Mouse (Mus musculus) lung, embryonic 14.5 days (tissue): Measurements from ENCODE around the gene Kcnc1. TPM values are rescaled to one million over a fixed set of nuclear protein-coding genes. Genes with fewer than 3 reads are reported as not detected.
A peak's percentile ranks its signal among the peaks of the same experiment; 100 is the strongest.

Source experiments
- ATAC-seq: fragments of 200-750 bp; cut with Nextera tagmentation; 2 replicates; pipeline ENCODE4 v1.8.0; 2017; ENCODE audit warnings: mild to moderate bottlenecking, moderate TSS enrichment, moderate library complexity; ENCODE audit not compliant: insufficient read depth
- DNase-seq: peaks from one replicate; pipeline ENCODE4 v3.0.0-alpha.2; 2015
- H3K27ac ChIP-seq: fragments of 300-500 bp; sonication (generic); 2 replicates; pipeline ENCODE4 v1.5.1; 2014; ENCODE audit warnings: low read depth, mild to moderate bottlenecking, moderate library complexity
- H3K27me3 ChIP-seq: fragments of 300-500 bp; sonication (generic); 2 replicates; pipeline ENCODE4 v1.6.1; 2014; ENCODE audit warnings: low read length, control low read depth; ENCODE audit not compliant: insufficient read depth
- H3K36me3 ChIP-seq: fragments of 300-500 bp; sonication (generic); 2 replicates; pipeline ENCODE4 v1.6.1; 2014; ENCODE audit warnings: control low read depth; ENCODE audit not compliant: insufficient read depth
- H3K4me1 ChIP-seq: fragments of 300-500 bp; sonication (generic); 2 replicates; pipeline ENCODE4 v1.6.1; 2014; ENCODE audit warnings: antibody characterized with exemption, control low read depth; ENCODE audit not compliant: insufficient read depth
- H3K4me2 ChIP-seq: fragments of 300-500 bp; sonication (generic); 2 replicates; pipeline ENCODE4 v1.6.1; 2014; ENCODE audit warnings: mild to moderate bottlenecking
- H3K4me3 ChIP-seq: fragments of 300-500 bp; sonication (generic); 2 replicates; pipeline ENCODE4 v1.5.1; 2014; ENCODE audit warnings: low read depth, low read length
- H3K9ac ChIP-seq: fragments of 300-500 bp; sonication (generic); 2 replicates; pipeline ENCODE4 v1.6.1; 2014
- H3K9me3 ChIP-seq: fragments of 300-500 bp; sonication (generic); 2 replicates; pipeline ENCODE4 v1.6.1; 2016; ENCODE audit warnings: low read depth, low read length, control low read depth
- CTCF ChIP-seq: IDR thresholded peaks from 2 replicates; pipeline ENCODE4 v1.5.1; 2016; ENCODE audit warnings: antibody characterized with exemption, low read depth
- WGBS: fragments of 180-500 bp; shearing (Covaris S2); extraction: QIAGEN DNeasy Blood & Tissue Kit; methylation state at CpG from one replicate; pipeline ENCODE4 v1.1.7; 2014; 5-methylcytosine and 5-hydroxymethylcytosine counted together
- polyA plus RNA-seq: library from polyadenylated mRNA; unstranded; fragments of >200 nt; fragmentation: Nextera tagmentation; extraction: Ambion mirVana; gene quantifications from 2 replicates; pipeline ENCODE4 v1.2.1, GENCODE M21; 2014

Gene Kcnc1
- polyA plus RNA-seq, 1 experiment from 2014 or later, result 0.22 TPM

DNA sequence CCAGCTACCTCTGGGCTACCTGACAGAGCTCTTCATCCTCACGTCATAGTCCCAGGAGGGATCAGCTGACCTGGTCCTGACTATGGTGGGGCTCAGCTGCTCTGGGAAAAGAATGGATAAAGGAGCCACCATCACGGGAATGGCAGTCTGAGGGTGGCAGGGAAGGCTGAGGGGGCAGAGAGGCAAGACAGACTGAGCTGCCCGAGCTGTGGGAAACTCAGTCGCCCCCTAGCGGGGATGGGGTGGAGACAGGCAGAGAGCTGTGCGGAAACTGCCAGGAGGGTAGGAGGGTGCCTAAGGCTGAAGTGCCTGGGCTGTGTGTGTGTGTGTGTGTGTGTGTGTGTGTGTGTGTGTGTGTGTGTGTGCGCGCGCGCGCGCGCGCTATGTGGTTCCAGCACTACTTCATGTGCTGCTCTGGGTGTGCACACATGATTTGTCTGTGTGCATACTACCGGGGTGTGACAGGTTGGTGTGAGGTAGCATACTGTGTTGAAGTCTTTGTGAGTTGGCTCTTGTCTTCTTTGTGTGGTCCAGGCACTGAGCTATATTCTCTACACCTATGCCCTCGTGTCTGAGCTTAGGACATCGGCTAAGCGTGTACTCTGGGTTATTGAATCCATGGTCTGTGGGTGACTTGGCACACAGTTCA is 26.6 kb downstream of the Kcnc1 start:
- 53% methylated on average over 18 of the region's 18 CpGs for WGBS

DNA sequence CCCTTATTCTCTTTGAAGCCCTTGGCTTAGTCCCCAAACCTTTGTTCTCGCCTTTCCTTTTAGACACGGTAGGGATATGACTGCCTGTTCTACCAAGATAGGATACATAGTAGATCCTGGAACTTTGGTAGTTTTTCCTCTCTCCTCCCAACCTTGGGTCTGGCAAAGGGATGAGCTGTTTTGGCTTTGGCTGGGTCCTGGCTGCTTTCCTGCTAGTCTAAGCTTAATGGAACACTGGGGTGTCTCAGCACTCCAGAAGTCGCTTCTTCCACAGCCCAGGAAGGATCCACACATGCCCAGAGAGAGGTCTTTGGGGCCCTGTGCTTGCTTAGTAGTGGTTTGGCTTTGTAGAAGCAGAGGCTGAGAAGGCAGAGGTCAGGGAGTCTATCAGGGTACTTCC is 27.7 kb downstream of the Kcnc1 start:
- Histone ChIP-seq H3K4me1 (no peaks in the 10 kb centered on the region), H3K36me3 (no peaks in the 10 kb centered on the region), H3K4me3 (no peak overlapping the region), H3K9ac (no peak overlapping the region), H3K27ac (no peak overlapping the region), H3K27me3 (no peaks in the 10 kb centered on the region), H3K9me3 (no peaks in the 10 kb centered on the region), H3K4me2 (no peak overlapping the region)
- no peak for ATAC-seq
- no peak for DNase-seq
- 63% methylated on average over 3 of the region's 3 CpGs for WGBS
- no peak for TF ChIP-seq CTCF

More for the DNA sequence above, 26.6 kb downstream of the Kcnc1 start:
- Histone ChIP-seq H3K36me3 (no peaks in the 10 kb centered on the region), H3K27me3 (no peaks in the 10 kb centered on the region), H3K4me2 (no peak overlapping the region), H3K27ac (no peak overlapping the region), H3K9me3 (no peaks in the 10 kb centered on the region), H3K9ac (no peak overlapping the region), H3K4me3 (no peak overlapping the region), H3K4me1 (no peaks in the 10 kb centered on the region)
- ATAC-seq (no peak), DNase-seq (peak; percentile 59)
- peak; percentile 68 for TF ChIP-seq CTCF

DNA sequence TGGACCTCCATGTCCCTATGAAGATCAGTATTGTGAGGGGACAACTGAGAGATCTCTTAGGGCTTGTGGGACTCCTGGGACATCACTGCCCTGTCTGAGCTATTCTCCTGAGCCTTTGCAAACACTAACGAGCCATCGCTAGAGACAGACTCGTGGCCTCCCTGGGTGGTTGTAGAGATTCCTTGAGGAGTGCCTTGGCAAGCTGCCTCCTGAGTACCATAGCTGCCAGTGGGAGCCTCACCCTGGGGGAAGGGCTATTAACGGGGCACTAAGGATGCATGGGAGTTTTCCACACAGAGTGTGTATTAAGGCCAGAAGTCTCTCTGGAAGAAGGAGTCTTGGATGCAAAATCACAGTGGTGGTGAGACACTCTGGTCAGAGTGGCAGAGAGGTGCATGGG is 28.7 kb downstream of the Kcnc1 start:
- no peaks in the 10 kb centered on the region for H3K27me3 ChIP-seq
- H3K9me3 ChIP-seq, result no peaks in the 10 kb centered on the region
- no peak overlapping the region for H3K9ac ChIP-seq
- H3K36me3 ChIP-seq, result no peaks in the 10 kb centered on the region
- 68% methylated on average over 4 of the region's 4 CpGs for WGBS
- no peak for ATAC-seq
- no peak for TF ChIP-seq CTCF
- DNase-seq, result no peak
- no peaks in the 10 kb centered on the region for H3K4me1 ChIP-seq
- no peak overlapping the region for H3K4me3 ChIP-seq
- H3K27ac ChIP-seq, result no peak overlapping the region
- H3K4me2 ChIP-seq, result no peak overlapping the region

DNA sequence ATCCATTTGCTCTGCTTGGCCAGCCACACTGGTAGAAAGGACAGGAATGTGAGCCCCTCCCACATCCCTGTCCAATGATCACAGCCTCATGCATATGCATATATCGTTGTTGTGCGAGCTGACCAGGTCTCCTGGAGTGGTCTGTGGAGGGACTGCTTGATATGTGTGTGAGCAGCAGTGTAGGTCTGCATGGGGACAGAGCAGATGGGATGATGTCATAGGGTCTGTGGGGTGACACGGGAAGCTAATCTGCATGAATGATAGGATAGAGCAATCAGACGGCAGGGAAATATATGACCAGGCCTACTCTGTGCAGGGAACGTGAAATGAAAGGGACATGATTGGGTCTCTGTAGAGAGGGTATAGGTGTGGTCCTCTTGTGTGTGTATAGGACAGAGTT is 37.6 kb downstream of the Kcnc1 start:
- Histone ChIP-seq H3K36me3 (no peaks in the 10 kb centered on the region), H3K4me2 (no peak overlapping the region), H3K27ac (no peak overlapping the region), H3K4me1 (no peaks in the 10 kb centered on the region), H3K9me3 (no peaks in the 10 kb centered on the region), H3K27me3 (no peaks in the 10 kb centered on the region), H3K9ac (no peak overlapping the region), H3K4me3 (no peak overlapping the region)
- no peak for TF ChIP-seq CTCF
- ATAC-seq (no peak), DNase-seq (no peak)
- WGBS, result 64% methylated on average over 5 of the region's 5 CpGs

DNA sequence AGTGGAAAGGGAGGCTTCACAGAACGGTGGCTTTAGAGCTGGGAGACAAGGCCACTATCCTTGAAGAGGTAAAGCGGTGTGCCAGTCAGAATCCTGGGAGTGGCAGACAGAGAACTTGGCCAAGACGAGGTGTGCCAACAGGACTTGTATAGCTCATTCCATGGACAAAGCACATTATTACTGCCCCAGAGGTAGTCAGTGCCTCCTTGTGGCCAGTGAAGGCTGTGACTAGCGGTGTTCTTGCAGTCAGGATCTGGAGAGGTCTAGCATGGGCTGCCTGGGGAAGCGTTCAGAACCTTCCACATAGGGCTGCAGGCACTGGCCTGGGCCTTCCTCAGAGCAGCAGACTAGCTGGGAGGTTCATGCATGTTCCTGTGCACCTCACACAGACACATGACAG is 39.5 kb downstream of the Kcnc1 start:
- Histone ChIP-seq H3K9me3 (no peaks in the 10 kb centered on the region), H3K4me1 (no peaks in the 10 kb centered on the region), H3K36me3 (no peaks in the 10 kb centered on the region), H3K9ac (no peak overlapping the region), H3K27ac (no peak overlapping the region), H3K4me2 (no peak overlapping the region), H3K4me3 (no peak overlapping the region), H3K27me3 (no peaks in the 10 kb centered on the region)
- WGBS, result 87% methylated on average over 5 of the region's 5 CpGs
- DNase-seq (no peak), ATAC-seq (no peak)
- no peak for TF ChIP-seq CTCF

DNA sequence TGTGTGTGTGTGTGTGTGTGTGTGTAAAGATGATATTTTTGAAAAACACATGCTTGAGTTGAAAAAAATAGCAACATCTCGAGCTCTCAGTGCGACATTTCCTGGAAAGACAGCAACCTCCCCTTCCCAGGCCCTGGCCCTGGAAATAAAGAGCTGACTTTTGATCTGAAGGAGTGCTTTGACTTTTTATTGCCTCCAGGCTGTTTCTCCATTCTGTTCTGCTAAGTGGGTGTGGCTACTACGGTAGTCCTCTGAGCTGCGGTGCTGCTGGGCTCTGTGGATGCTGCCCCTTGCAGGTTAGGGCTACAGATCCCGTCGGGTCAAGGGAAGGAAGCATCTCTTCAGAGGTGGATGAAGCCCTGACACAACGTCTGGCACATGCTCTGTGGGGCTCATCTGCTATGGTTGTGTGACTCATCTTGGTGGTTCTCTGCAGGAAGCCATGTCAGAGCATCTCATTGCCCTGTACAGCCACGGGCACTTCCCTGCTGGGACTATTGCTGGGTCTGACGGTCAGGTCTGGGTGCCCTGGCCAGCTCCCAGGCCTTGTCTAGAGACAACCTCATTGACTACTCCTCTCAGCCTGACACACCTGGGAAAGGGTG is 42.3 kb downstream of the Kcnc1 start:
- WGBS, result 63% methylated on average over 9 of the region's 9 CpGs
- Histone ChIP-seq H3K4me1 (no peaks in the 10 kb centered on the region), H3K9me3 (no peaks in the 10 kb centered on the region), H3K9ac (no peak overlapping the region), H3K4me2 (no peak overlapping the region), H3K36me3 (no peaks in the 10 kb centered on the region), H3K27me3 (no peaks in the 10 kb centered on the region), H3K4me3 (no peak overlapping the region), H3K27ac (no peak overlapping the region)
- DNase-seq, result no peak
- ATAC-seq, result no peak
- TF ChIP-seq CTCF, result no peak

DNA sequence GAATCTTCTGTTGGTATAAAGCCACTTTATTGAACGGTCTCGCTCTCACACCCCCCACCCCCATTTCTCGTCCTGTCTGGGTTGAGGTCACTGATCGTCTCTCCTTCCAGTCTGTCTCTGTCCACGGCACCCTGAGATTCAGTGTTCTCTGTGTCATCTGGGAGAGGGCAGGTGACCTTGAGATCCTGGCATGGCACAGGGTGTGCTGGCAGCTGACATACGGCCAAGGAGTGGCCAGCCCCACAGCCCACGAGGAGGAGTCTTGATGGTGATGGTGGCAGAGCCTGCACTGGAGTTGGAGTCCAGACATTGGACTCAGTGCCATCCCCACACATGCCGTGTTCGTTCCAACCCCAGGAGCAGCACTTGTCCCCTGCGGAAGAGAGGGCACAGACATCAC is 46.9 kb downstream of the Kcnc1 start:
- Histone ChIP-seq H3K4me2 (no peak overlapping the region), H3K27ac (no peak overlapping the region), H3K27me3 (no peaks in the 10 kb centered on the region), H3K4me1 (no peaks in the 10 kb centered on the region), H3K9me3 (no peaks in the 10 kb centered on the region), H3K9ac (no peak overlapping the region), H3K4me3 (no peak overlapping the region), H3K36me3 (no peaks in the 10 kb centered on the region)
- WGBS, result 83% methylated on average over 10 of the region's 10 CpGs
- no peak for TF ChIP-seq CTCF
- no peak for DNase-seq
- ATAC-seq, result no peak
